Mouse (Mus musculus) megakaryocyte, embryonic 14.5 days (primary cell): ENCODE measurements around the gene Aqp2. TPM values are rescaled to one million over a fixed set of nuclear protein-coding genes. Genes with fewer than 3 reads are reported as not detected.

Source experiments
- H3K27me3 ChIP-seq: replicated peaks from 2 replicates; pipeline ENCODE3; 2012; ENCODE audit warnings: inconsistent platforms
- H3K36me3 ChIP-seq: replicated peaks from 2 replicates; pipeline ENCODE3; 2012; ENCODE audit warnings: low read length, inconsistent platforms, mixed read lengths
- H3K4me1 ChIP-seq: 2 replicates; pipeline ENCODE4 v1.6.1; 2012; ENCODE audit warnings: inconsistent platforms
- H3K4me3 ChIP-seq: replicated peaks from 2 replicates; pipeline ENCODE3; 2012; ENCODE audit warnings: moderate library complexity, mild to moderate bottlenecking, inconsistent platforms
- H3K9me3 ChIP-seq: 2 replicates; pipeline ENCODE4 v1.6.1; 2012; ENCODE audit warnings: inconsistent platforms
- FLI1 ChIP-seq: IDR thresholded peaks from 2 replicates; pipeline ENCODE4 v1.6.1; 2012; ENCODE audit warnings: low read length, inconsistent platforms, mixed read lengths
- GATA1 ChIP-seq: IDR thresholded peaks from 3 replicates; pipeline ENCODE4 v1.6.1; 2012; ENCODE audit warnings: mixed read lengths, low read length, inconsistent platforms, borderline replicate concordance
- polyA plus RNA-seq: library from polyadenylated mRNA; stranded (reverse); fragments of >175 nt; gene quantifications from 2 replicates; pipeline ENCODE4 v1.2.3, GENCODE M21; 2012; ENCODE audit warnings: low replicate concordance; ENCODE audit not compliant: insufficient read depth

The Aqp2 gene
- polyA plus RNA-seq, 1 experiment, result not detected

- Histone ChIP-seq H3K36me3 (no peaks in the 10 kb centered on the region), H3K9me3 (peaks cover 7% of the 10 kb centered on the region; the same call in 1 of the 2 replicates), H3K27me3 (peaks cover 99% of the 10 kb centered on the region), H3K4me1 (peaks cover 11% of the 10 kb centered on the region), H3K4me3 (no peak overlapping the region)
- no peak for TF ChIP-seq FLI1
- no peak for TF ChIP-seq GATA1
Observed at GRCm38 (mm10) chr15:99589704-99590103, 10.8 kb downstream of the Aqp2 start.

- peaks cover 7% of the 10 kb centered on the region; the same call in 1 of the 2 replicates for H3K9me3 ChIP-seq
- peak within 1 kb of the TSS; percentile 53 for H3K4me3 ChIP-seq
- TF ChIP-seq GATA1 (no peak), FLI1 (no peak)
- peaks cover 6% of the 10 kb centered on the region for H3K4me1 ChIP-seq
- H3K36me3 ChIP-seq, result no peaks in the 10 kb centered on the region
- peaks cover 99% of the 10 kb centered on the region for H3K27me3 ChIP-seq
Observed at GRCm38 (mm10) chr15:99590429-99591084, 11.7 kb downstream of the Aqp2 start, which contains the start of gene Aqp5. TSS of gene Aqp5 (plus strand) at chr15:99590782.

- no peak for TF ChIP-seq GATA1
- no peak for TF ChIP-seq FLI1
- H3K4me1 ChIP-seq, result peaks cover 11% of the 10 kb centered on the region
- H3K9me3 ChIP-seq, result peaks cover 7% of the 10 kb centered on the region; the same call in 1 of the 2 replicates
- no peak overlapping the region for H3K4me3 ChIP-seq
- no peaks in the 10 kb centered on the region for H3K36me3 ChIP-seq
- H3K27me3 ChIP-seq, result peaks cover 96% of the 10 kb centered on the region
Observed at GRCm38 (mm10) chr15:99592177-99592576, 13.3 kb downstream of the Aqp2 start.

- Histone ChIP-seq H3K4me1 (peaks cover 11% of the 10 kb centered on the region), H3K9me3 (peaks cover 7% of the 10 kb centered on the region; the same call in 1 of the 2 replicates), H3K4me3 (no peak overlapping the region), H3K36me3 (no peaks in the 10 kb centered on the region), H3K27me3 (peaks cover 97% of the 10 kb centered on the region)
- no peak for TF ChIP-seq FLI1
- no peak for TF ChIP-seq GATA1
Observed at GRCm38 (mm10) chr15:99592877-99593276, 14.0 kb downstream of the Aqp2 start.

- H3K4me3 ChIP-seq, result no peak overlapping the region
- peaks cover 11% of the 10 kb centered on the region; the same call in 1 of the 2 replicates for H3K4me1 ChIP-seq
- peaks cover 92% of the 10 kb centered on the region for H3K27me3 ChIP-seq
- peaks cover 7% of the 10 kb centered on the region; the same call in 1 of the 2 replicates for H3K9me3 ChIP-seq
- no peak for TF ChIP-seq FLI1
- no peak for TF ChIP-seq GATA1
- H3K36me3 ChIP-seq, result no peaks in the 10 kb centered on the region
Observed at GRCm38 (mm10) chr15:99594951-99595350, 16.1 kb downstream of the Aqp2 start.

GRCm38 (mm10) chr15:99596056-99596687 lies 17.3 kb downstream of the Aqp2 start:
- TF ChIP-seq FLI1 (no peak), GATA1 (no peak)
- H3K9me3 ChIP-seq, result 0 out of 2 replicates have a peak, but pooled peaks cover 3% of the 10 kb centered on the region
- H3K4me1 ChIP-seq, result peaks cover 5% of the 10 kb centered on the region; the same call in 1 of the 2 replicates
- H3K27me3 ChIP-seq, result peaks cover 92% of the 10 kb centered on the region
- no peak overlapping the region for H3K4me3 ChIP-seq
- no peaks in the 10 kb centered on the region for H3K36me3 ChIP-seq

GRCm38 (mm10) chr15:99596841-99597240 lies 18.0 kb downstream of the Aqp2 start:
- H3K4me3 ChIP-seq, result no peak overlapping the region
- TF ChIP-seq GATA1 (no peak), FLI1 (no peak)
- H3K36me3 ChIP-seq, result no peaks in the 10 kb centered on the region
- peaks cover 92% of the 10 kb centered on the region for H3K27me3 ChIP-seq
- H3K4me1 ChIP-seq, result peaks cover 5% of the 10 kb centered on the region; the same call in 1 of the 2 replicates
- no peaks in the 10 kb centered on the region for H3K9me3 ChIP-seq

- peaks cover 91% of the 10 kb centered on the region for H3K27me3 ChIP-seq
- TF ChIP-seq FLI1 (no peak), GATA1 (no peak)
- no peaks in the 10 kb centered on the region for H3K36me3 ChIP-seq
- H3K4me1 ChIP-seq, result peaks cover 5% of the 10 kb centered on the region; the same call in 1 of the 2 replicates
- no peak overlapping the region for H3K4me3 ChIP-seq
- H3K9me3 ChIP-seq, result no peaks in the 10 kb centered on the region
Observed at GRCm38 (mm10) chr15:99597596-99597995, 18.7 kb downstream of the Aqp2 start.

- no peak for TF ChIP-seq FLI1
- no peak for TF ChIP-seq GATA1
- H3K4me1 ChIP-seq, result peaks cover 5% of the 10 kb centered on the region; the same call in 1 of the 2 replicates
- no peak overlapping the region for H3K4me3 ChIP-seq
- H3K9me3 ChIP-seq, result no peaks in the 10 kb centered on the region
- no peaks in the 10 kb centered on the region for H3K36me3 ChIP-seq
- H3K27me3 ChIP-seq, result peaks cover 90% of the 10 kb centered on the region
Observed at GRCm38 (mm10) chr15:99599245-99600070, 20.6 kb downstream of the Aqp2 start.
